Mouse (Mus musculus) gastrocnemius, adult 18-20 months (tissue): ENCODE results near the gene Klhdc7a. TPM values are rescaled to one million over a fixed set of nuclear protein-coding genes. Genes with fewer than 3 reads are reported as not detected.
"Not testable (repeated sequence)": the region's sequence is repeated elsewhere in the genome, so short reads cannot be mapped to it uniquely, and the experiment has no call there.

Experiments used
- DNase-seq: peaks from one replicate; pipeline ENCODE4 v3.0.0; 2021; ENCODE audit warnings: low spot score
- long read RNA-seq, 2 experiments: library from polyadenylated mRNA; stranded (forward); transcript quantifications; one replicate each; pipeline ENCODE4 v2.0.0; 2021
- total RNA-seq, 2 experiments: library from RNA; stranded (reverse); gene quantifications; 2 replicates each; pipeline ENCODE4 v1.2.3; 2021

The Klhdc7a gene
- total RNA-seq, result under 1 TPM; 0.30 to 0.52 TPM
- long read RNA-seq, experiment 1, full-length matches to known transcripts, result 1 of 1 reads
- long read RNA-seq, experiment 1, partial matches to known transcripts, result 0 of 1 reads
- long read RNA-seq, experiment 1, other reads (novel, unspliced or antisense), result 0 of 1 reads
- long read RNA-seq, experiment 2, result 0 reads

DNA sequence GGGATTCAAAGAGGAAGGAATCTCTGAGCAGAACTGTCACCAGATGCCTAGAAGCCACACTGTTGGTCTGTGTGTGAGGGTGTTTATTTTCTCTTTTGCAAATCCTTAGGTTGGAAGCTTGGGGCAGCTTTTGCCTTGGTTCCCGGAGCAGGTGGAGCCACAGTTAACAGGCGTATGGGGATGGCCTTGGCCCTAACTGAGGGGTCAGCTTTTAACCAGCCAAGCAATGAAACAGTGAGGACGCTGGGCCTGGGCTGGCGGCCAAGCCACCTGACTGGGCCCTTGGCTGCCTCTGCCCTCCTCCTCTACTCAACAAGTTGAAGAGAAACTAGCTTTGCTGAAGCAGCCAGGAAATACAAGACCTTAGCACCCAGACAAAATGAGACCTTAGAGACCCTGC is at the start of gene Klhdc7a:
Gene Klhdc7a (minus strand): TSS at position 105 of the 400 bp plus-strand sequence.
- DNase-seq, result peak; percentile 69

- no peak for DNase-seq
Observed at GRCm38 (mm10) chr4:140015916-140016315, 48.1 kb upstream of the Klhdc7a start.

DNA sequence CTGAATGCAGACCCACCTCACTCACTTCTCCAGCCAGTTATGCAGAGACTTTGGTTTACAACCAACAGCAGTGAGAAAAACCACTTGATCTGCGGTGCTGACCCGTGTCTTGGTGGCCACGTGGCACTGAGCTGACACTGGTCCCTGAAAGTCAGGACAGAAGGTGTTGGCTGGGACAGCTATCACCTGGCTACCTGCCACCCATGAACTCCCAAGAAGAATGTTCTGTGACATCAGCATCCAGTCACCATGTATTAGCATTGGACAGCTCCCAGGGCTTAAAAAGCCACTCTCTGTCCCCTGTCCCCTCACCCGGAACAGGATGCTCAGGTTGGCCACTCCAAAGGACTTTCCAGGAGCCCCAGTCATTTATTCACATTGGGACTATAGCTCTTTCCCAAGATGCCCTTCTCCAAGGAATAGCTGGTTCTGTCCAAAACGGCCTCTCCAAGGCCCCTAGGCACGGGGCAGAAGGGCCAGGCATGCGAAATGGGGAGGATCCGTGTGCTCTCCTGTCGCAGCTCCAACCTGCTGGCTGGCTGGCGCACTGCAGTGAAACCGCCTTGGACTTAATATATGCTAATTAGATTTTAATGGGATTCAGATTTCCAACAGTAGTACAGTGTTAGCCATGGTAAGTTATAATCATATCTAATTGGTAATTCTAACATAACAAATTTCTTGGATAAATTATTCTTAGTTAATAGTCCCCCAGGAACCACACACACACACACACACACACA is 43.1 kb upstream of the Klhdc7a start:
- no peak for DNase-seq

GRCm38 (mm10) chr4:140004932-140005331 is 37.1 kb upstream of the Klhdc7a start:
- DNase-seq, result no peak

- no peak for DNase-seq
Observed at GRCm38 (mm10) chr4:140004170-140004569, 36.3 kb upstream of the Klhdc7a start.

- DNase-seq, result no peak
Observed at GRCm38 (mm10) chr4:140002069-140002468, 34.2 kb upstream of the Klhdc7a start.

- DNase-seq, result no peak
Observed at GRCm38 (mm10) chr4:140000911-140001310, 33.1 kb upstream of the Klhdc7a start.

- DNase-seq, result no peak
Observed at GRCm38 (mm10) chr4:139999033-139999432, 31.2 kb upstream of the Klhdc7a start.

DNA sequence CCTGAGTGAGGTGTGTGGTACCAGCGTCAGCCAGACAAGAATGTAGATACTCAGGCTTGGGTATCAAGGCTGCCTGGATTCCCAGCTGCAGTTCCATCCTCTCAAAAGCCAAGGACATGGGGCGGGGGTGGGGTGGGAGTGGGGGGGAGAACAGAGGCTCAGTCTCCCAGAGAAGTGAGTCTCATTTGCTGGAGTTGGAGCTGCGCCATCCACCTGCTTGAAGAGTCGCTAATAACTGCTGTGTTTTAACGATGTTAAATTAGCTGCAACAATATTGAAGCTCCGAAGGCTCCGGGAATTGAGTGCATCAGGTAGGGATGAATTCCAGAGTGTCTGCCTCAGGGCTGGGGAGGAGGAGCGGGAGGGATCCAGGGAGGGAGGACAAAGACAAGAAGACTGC is 27.8 kb upstream of the Klhdc7a start:
- no peak for DNase-seq

DNA sequence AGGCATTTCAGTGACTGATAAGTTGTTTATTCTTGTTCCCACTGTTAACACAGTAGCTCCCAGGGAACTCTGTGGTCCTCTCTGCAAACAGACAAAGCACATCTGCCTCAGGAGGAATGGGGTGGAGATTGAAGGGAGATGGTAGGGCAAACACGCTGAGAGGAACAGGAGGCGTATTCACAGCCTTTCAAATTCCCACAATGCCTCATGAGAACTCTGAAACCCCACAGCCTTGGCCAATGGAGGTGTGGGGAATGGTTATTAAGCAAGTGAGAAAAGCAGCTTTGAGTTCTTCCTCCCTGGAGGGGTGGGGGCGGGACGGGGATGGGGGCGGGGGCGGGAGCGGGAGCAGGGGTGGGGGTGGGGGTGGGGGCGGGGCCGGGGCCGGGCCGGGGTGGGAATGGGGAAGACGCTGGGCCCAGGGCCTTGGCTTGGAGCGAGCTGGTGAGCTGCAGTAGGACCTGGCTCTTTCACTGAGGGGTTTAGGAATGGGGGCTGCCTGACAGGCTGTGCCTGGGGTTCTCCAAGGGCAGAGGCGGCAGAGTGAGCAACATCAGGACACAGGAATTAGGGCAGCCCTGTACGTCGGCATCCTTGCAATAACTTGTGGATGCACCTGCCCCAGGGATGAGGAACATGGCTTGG is 25.4 kb upstream of the Klhdc7a start:
- no peak for DNase-seq

DNA sequence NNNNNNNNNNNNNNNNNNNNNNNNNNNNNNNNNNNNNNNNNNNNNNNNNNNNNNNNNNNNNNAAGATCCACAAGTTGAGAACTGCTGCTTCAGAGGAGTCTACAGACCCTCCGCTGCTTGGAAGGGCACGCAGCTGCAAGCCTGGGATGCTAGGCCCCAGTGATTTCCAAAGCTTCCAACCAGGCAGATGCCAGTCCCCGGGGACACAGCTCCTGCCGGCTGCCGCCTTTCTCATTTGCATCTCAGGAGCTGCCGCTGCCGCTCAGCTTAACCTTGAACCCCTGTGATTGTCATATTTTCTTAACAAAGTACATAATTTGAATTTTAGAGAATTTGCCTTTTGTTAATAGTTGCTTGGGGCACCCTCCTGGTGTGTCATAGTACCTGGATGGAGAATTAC is 19.1 kb upstream of the Klhdc7a start:
- DNase-seq, result no peak

GRCm38 (mm10) chr4:139978716-139979115 is 10.9 kb upstream of the Klhdc7a start:
- DNase-seq, result no peak

DNA sequence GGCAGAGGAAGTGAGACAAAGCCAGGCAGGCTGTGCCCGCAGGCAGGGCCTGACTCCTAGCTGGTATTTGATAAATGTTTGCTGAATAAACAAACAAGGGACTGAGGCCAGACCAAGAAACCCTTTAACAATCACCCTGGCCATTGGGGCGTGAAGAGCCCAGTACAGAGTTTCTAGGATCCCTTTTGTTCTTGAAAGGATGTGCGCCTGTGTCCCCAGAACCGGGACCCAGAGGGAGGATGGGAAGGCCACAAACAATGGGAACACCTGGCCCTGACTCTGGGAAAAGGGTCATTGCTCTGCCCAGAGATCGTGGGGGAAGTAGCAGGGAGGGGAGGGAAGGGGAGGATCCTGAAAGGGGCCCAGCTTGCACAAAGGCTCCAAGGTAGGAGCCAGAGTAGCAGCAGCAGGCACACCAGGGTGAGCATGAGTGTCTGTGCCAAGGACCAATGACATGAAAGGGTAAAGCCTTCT is 9.5 kb upstream of the Klhdc7a start:
- DNase-seq, result no peak

GRCm38 (mm10) chr4:139974506-139974905 is 6.7 kb upstream of the Klhdc7a start:
- DNase-seq, result no peak

- peak; percentile 32 for DNase-seq
Observed at GRCm38 (mm10) chr4:139967475-139967891, 343 bp downstream of the Klhdc7a start.

GRCm38 (mm10) chr4:139966981-139967380 is 845 bp downstream of the Klhdc7a start:
- no peak for DNase-seq

DNA sequence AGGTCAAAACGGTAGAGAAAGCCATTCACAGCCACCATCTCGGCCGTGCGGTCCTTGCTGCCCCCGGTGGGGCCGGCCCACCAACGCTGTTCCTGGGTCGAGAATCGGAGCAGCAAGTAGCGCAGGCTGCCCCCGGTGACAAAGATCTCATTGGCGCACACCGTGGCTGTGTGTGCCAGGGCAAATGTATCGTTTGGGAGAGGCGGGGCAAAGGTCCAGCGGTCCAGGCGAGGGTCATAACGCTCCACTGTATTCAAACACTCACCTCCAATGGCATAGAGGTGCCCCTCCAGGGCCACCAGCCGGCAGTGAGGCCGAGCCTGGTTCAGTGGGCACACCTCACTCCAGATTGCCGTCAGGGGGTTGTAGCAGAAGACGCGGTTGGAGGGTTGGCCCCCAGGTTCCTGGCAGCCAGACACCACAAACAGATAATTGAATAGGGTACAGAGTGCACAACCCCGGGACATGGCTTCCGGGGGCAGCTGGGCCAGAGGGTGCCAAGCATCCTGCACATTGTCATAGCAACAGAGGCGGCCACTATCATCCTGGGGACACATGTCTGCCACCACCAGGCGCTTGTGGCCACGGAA is 2.1 kb downstream of the Klhdc7a start:
- DNase-seq, result no peak

DNA sequence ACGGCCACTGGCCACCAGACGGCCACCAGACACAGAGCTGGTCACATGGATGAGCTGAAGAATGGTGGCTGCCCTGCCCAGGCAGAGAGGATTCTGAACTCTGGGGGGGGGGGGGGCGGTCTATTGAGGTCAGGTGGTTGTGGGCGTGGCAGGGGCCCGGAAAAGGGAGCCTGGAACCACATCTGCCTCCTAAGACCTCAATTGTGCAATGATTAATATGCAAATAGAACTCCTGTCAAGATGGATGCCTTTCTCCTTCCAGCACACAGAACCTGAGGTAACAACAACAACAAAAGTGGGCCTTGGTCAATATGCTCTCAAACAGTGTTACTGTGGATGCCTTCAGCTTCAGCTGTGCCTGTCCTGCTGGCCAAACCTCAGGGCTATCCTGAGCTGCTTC is 3.4 kb downstream of the Klhdc7a start:
- no peak for DNase-seq

- no peak for DNase-seq
Observed at GRCm38 (mm10) chr4:139963911-139964310, 3.9 kb downstream of the Klhdc7a start.

DNA sequence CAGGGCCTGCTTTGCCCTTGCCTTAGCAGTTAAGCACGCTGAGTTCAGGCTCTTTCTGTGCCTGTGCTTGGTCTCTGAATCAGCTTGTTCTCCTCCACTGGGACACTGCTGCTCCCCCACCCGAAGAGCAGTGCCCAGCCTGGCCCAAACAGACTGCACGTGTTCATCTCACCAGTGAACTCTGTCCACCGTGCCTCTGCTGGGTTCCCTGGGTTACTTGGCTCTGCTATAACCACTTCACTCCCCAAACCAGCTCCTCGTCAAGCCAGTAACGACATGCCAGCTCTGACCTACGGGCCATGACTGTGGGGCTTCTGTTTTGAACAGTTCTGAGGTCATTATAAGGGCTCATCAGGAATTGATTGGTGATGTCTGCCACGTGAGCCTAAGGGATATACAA is 4.8 kb downstream of the Klhdc7a start:
- DNase-seq, result no peak

GRCm38 (mm10) chr4:139961816-139962215 is 6.0 kb downstream of the Klhdc7a start:
- no peak for DNase-seq

DNA sequence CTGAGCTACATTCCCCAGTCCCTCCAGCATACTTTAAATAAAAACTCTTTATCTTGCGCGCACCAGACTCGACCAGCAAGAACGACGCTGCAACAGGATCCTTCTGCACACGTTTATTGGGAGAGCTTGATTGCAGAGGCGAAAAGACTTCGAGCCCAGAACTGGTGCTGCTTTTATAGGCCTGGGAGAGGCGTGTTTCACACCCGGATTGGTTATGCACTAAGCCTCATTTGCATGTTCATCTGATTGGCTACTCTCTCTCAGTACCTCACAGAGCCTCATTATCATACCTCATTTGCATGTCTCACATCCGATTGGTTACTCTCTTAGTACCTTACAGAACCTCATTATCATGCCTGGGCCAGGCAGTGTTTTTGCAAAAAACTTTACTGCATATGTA is 6.5 kb downstream of the Klhdc7a start:
- DNase-seq, result not testable (repeated sequence)
